Mouse (Mus musculus): ENCODE measurements around the gene Klk10. TPM values are rescaled to one million over a fixed set of nuclear protein-coding genes. Genes with fewer than 3 reads are reported as not detected.

Klk10 gene
- 0.56 TPM for polyA plus RNA-seq (2017; shearing (Covaris generic))

DNA sequence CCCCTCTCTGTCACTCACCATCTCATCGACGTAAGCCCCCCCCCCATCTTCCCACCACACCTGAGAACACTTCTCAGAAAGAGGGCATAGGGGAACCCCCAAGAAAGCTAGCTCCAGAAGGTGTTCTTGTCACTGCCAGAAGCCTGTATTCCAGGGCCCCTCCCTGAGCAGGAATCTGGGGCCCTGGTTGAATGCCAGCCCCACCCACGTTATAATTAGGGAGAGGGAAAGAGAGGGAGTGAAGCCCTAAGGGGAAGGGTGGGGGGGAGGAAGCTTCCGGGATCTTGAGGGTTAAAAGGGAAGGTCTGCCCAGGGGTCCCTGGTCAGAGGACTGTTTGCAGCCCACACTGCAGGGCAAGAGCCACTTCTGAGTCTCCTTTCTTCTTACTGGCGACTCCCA, at the start of gene Klk10:
Gene Klk10, plus strand, starts transcription at position 290 of the 400 bp plus-strand sequence.

GRCm38 (mm10) chr7:43768597-43768996, 12.2 kb upstream of the Klk10 start, which contains the start of gene Klk12:
TSS of gene Klk12 (plus strand) at chr7:43768897.

DNA sequence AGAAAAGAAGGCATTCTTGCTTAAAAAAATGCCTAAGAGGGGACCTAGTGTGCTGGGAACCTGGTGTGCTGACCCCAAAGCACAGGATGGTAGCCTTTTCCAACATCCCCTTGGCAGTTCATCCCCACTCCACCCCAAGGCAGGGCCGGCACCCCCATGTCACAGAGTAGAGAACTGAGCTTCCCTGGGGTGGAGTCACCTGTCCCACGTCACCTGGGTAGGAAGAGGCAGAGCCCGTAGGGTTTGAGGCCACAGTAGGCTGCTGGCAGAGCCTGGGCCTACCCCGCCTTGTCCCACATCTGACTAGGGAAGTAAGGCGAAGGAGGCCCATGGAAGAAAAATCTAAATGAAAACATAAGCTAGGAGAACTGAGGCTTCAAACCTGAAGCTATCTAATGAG, 6.5 kb upstream of the Klk10 start, which contains the start of gene Klk11:
Gene Klk11, plus strand, starts transcription at position 241 of the 400 bp plus-strand sequence.

GRCm38 (mm10) chr7:43791591-43791990, 10.8 kb downstream of the Klk10 start, which contains the start of gene Klk9:
TSS of gene Klk9 (plus strand) at chr7:43791891.

GRCm38 (mm10) chr7:43797333-43797769, 16.5 kb downstream of the Klk10 start, which contains the start of gene Klk8:
TSS of gene Klk8 (plus strand) at chr7:43797577.

GRCm38 (mm10) chr7:43810994-43811393, 30.2 kb downstream of the Klk10 start, which contains the start of gene Klk7:
TSS of gene Klk7 (plus strand) at chr7:43811294.

DNA sequence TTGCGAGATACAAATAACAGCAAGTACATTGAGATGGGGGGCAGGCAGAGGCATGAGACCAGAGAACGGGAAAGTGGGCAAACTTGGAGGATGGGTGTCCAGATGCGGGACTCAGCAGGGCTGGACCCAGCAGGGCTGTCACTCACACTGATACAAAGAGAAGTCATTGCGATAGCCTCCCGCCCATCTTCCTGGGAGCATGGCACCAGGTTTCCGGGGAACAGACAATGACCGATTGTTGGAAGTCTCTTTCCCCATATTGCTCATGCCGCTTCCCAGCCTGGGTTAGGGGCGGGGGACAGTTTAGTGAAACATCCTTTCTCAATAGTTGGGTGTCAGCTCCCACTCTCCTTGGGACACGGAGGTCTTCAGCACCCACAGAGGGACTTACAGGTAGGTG, 43.4 kb downstream of the Klk10 start, which contains the start of gene Klk6:
Gene Klk6, plus strand, starts transcription at position 301 of the 400 bp plus-strand sequence.

Other genes with a start within 250 kb of the Klk10 start
- gene Cd33, start 236.6 kb upstream of the Klk10 start, polyA plus RNA-seq (2017; shearing (Covaris generic)): not detected
- 1.8 TPM for gene Zfp658, start 218.8 kb upstream of the Klk10 start, polyA plus RNA-seq (2017; shearing (Covaris generic))
- gene Zfp719, start 201.4 kb upstream of the Klk10 start, polyA plus RNA-seq (2017; shearing (Covaris generic)): 6.4 TPM
- not detected for gene Zfp819, start 173.9 kb upstream of the Klk10 start, polyA plus RNA-seq (2017; shearing (Covaris generic))
- not detected for gene Ceacam18, start 146.3 kb upstream of the Klk10 start, polyA plus RNA-seq (2017; shearing (Covaris generic))
- not detected for gene Siglece, start 120.9 kb upstream of the Klk10 start, polyA plus RNA-seq (2017; shearing (Covaris generic))
- 4.6 TPM for gene Ctu1, start 109.0 kb upstream of the Klk10 start, polyA plus RNA-seq (2017; shearing (Covaris generic))
- not detected for gene Klk14, start 90.6 kb upstream of the Klk10 start, polyA plus RNA-seq (2017; shearing (Covaris generic))
- gene Klk13, start 68.5 kb upstream of the Klk10 start, polyA plus RNA-seq (2017; shearing (Covaris generic)): not detected
- gene Klk12, start 12.1 kb upstream of the Klk10 start, polyA plus RNA-seq (2017; shearing (Covaris generic)): not detected
- gene Klk11, start 6.4 kb upstream of the Klk10 start, polyA plus RNA-seq (2017; shearing (Covaris generic)): 0.30 TPM
- gene Klk9, start 10.9 kb downstream of the Klk10 start, polyA plus RNA-seq (2017; shearing (Covaris generic)): 0.60 TPM
- 41.3 TPM for gene Klk8, start 16.5 kb downstream of the Klk10 start, polyA plus RNA-seq (2017; shearing (Covaris generic))
- not detected for gene Klk7, start 30.3 kb downstream of the Klk10 start, polyA plus RNA-seq (2017; shearing (Covaris generic))
- not detected for gene Klk6, start 43.5 kb downstream of the Klk10 start, polyA plus RNA-seq (2017; shearing (Covaris generic))
- gene Klk5, start 60.9 kb downstream of the Klk10 start, polyA plus RNA-seq (2017; shearing (Covaris generic)): not detected
- not detected for gene Klk4, start 100.1 kb downstream of the Klk10 start, polyA plus RNA-seq (2017; shearing (Covaris generic))
- gene Klk15, start 152.7 kb downstream of the Klk10 start, polyA plus RNA-seq (2017; shearing (Covaris generic)): not detected
- gene Klk1b8, start 169.6 kb downstream of the Klk10 start, polyA plus RNA-seq (2017; shearing (Covaris generic)): 0.90 TPM
- not detected for gene Klk1b1, start 185.7 kb downstream of the Klk10 start, polyA plus RNA-seq (2017; shearing (Covaris generic))
- gene Klk1b9, start 195.0 kb downstream of the Klk10 start, polyA plus RNA-seq (2017; shearing (Covaris generic)): not detected
- gene Klk1b11, start 214.8 kb downstream of the Klk10 start, polyA plus RNA-seq (2017; shearing (Covaris generic)): not detected
- gene Klk1b26, start 231.1 kb downstream of the Klk10 start, polyA plus RNA-seq (2017; shearing (Covaris generic)): not detected

All from effector memory CD4-positive, alpha-beta T cell, adult 7 months (primary cell).